ENCODE assay signal across 1 mouse cellular context in genomic region chr12:21229076-21229918, GRCm38 (mm10).
TF ChIP-seq lines count a peak whose summit lies in the region.

No protein-coding gene starts in this region.

TF ChIP-seq in MEL, 35 proteins besides CTCF, POLR2A, EP300 and RAD21 (continued from another document):
- TF ChIP-seq ELF1 (IDR thresholded peaks at IDR 0.05; ENCODE audit: low read depth, low read length): no peak
